Mouse (Mus musculus) embryonic fibroblast, embryonic 13.5 days (primary cell): ENCODE measurements around the gene Hspa1l. TPM values are rescaled to one million over a fixed set of nuclear protein-coding genes. Genes with fewer than 3 reads are reported as not detected.
A peak's percentile ranks its signal among the peaks of the same experiment; 100 is the strongest.

Experiments
- H3K27ac ChIP-seq: 2 replicates; pipeline ENCODE4 v1.5.1; 2012; ENCODE audit warnings: low read length, control low read depth, inconsistent platforms; ENCODE audit not compliant: insufficient read depth
- H3K4me1 ChIP-seq: 2 replicates; pipeline ENCODE4 v1.6.1; 2011; ENCODE audit warnings: low read length; ENCODE audit not compliant: control insufficient read depth, insufficient read depth
- H3K4me3 ChIP-seq: 2 replicates; pipeline ENCODE4 v1.5.1; 2011; ENCODE audit warnings: mild to moderate bottlenecking, control low read depth, low read length; ENCODE audit not compliant: insufficient read depth
- CTCF ChIP-seq: IDR thresholded peaks from 2 replicates; pipeline ENCODE4 v1.5.1; 2011; ENCODE audit warnings: mild to moderate bottlenecking, control low read depth, low read length, moderate library complexity, borderline replicate concordance; ENCODE audit not compliant: insufficient read depth
- POLR2A ChIP-seq: IDR thresholded peaks from 2 replicates; pipeline ENCODE4 v1.6.1; 2011; ENCODE audit warnings: low read depth, mild to moderate bottlenecking, control low read depth, low read length, moderate library complexity
- polyA plus RNA-seq: library from polyadenylated mRNA; stranded (reverse); fragments of >200 nt; gene quantifications from 2 replicates; pipeline ENCODE4 v1.2.4, GENCODE M21; 2011; ENCODE audit warnings: low read depth; ENCODE audit not compliant: missing spikeins, insufficient read length

The Hspa1l gene
- polyA plus RNA-seq, 1 experiment, result not detected

GRCm38 (mm10) chr17:35016376-35016775 is 43.9 kb downstream of the Hspa1l start, which contains the start of gene Vwa7:
Vwa7 (plus strand) TSS chr17:35016579.
- no peak for TF ChIP-seq CTCF
- no peak for TF ChIP-seq POLR2A
- Histone ChIP-seq H3K4me1 (no peaks in the 10 kb centered on the region), H3K27ac (no peak within 1 kb of the TSS), H3K4me3 (no peak within 1 kb of the TSS)

DNA sequence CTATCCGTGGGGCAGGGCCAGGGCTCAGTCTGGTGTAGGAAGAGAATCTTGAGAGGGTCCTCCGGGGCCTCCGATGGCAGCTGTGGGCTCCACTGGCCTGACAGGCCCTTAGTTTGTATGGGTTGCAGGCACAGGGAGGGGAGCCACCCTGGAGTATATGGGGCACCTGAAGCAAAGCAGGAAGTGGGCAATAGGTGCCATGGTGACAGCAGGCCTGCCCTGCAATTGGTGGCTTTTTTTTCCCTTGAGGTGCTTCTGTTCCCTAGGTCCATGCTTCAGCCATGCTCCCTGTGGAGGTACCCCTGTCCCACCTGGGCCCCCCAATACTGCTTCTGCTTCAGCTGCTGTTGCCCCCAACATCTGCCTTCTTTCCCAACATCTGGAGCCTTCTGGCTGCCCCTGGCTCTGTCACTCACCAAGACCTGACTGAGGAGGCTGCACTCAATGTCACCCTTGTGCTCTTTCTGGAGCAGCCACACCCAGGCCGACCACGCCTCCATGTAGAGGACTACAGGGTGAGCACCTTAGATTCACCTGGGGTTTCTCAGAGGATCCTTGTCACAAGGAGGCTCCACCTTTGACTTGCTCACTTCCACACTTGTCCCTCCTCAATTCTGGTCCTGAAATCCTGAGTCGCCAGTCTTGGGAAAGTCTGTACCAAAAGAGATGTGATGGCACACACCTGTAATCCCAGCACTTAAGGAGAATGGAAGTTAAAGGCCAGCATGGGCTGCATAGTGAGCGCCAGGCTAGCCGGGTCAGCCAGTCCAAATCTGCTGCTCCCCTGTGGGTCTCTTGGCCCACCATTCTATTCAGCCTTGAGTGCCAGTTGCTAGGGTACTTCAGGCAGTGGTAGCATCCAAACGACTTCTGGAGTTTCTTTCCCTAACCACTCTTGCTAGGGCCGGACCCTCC is 44.5 kb downstream of the Hspa1l start:
- Histone ChIP-seq H3K4me1 (no peaks in the 10 kb centered on the region), H3K27ac (no peak overlapping the region), H3K4me3 (no peak overlapping the region)
- TF ChIP-seq CTCF, result no peak
- TF ChIP-seq POLR2A, result no peak

DNA sequence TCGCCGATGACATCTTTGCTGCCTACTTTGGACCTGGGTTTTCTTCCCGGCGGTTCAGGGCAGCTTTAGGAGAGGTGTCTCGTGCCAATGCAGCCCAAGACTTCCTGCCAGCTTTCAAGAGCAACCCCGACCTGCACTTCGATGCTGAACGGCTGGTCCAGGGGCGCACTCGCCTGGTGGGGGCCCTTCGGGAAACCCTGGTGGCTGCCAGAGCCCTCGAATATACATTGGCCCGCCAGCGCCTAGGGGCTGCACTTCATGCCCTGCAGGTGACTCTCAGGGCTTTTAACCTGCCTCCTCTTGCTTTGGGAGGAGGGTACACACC is 45.2 kb downstream of the Hspa1l start:
- H3K4me3 ChIP-seq, result no peak overlapping the region
- no peak for TF ChIP-seq POLR2A
- TF ChIP-seq CTCF, result no peak
- no peak overlapping the region for H3K27ac ChIP-seq
- no peaks in the 10 kb centered on the region for H3K4me1 ChIP-seq

- H3K4me3 ChIP-seq, result no peak overlapping the region
- TF ChIP-seq POLR2A (no peak), CTCF (no peak)
- H3K27ac ChIP-seq, result no peak overlapping the region
- H3K4me1 ChIP-seq, result no peaks in the 10 kb centered on the region
Observed at GRCm38 (mm10) chr17:35018171-35018570, 45.7 kb downstream of the Hspa1l start.

DNA sequence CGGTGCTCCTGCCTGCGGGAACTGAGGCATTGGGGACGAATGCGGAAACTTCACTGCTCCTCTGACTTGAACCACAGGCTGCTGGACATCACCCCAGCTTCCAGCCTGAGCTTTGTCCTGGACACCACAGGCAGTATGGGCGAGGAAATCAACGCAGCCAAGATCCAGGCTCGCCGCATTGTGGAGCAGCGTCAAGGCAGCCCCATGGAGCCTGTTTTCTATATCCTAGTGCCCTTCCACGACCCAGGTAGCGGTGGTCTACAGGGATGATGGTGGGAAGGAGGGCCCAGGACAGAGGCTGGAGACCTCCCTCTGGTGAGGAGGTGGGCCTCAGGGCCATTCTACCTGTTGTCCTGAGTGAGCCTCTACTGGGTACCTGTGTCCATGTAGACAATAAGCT is 47.4 kb downstream of the Hspa1l start:
- H3K27ac ChIP-seq, result no peak overlapping the region
- no peak for TF ChIP-seq CTCF
- no peak for TF ChIP-seq POLR2A
- H3K4me3 ChIP-seq, result no peak overlapping the region
- no peaks in the 10 kb centered on the region for H3K4me1 ChIP-seq

GRCm38 (mm10) chr17:35020551-35020950 is 48.0 kb downstream of the Hspa1l start:
- TF ChIP-seq CTCF (no peak), POLR2A (no peak)
- Histone ChIP-seq H3K4me1 (no peaks in the 10 kb centered on the region), H3K27ac (no peak overlapping the region), H3K4me3 (no peak overlapping the region)

DNA sequence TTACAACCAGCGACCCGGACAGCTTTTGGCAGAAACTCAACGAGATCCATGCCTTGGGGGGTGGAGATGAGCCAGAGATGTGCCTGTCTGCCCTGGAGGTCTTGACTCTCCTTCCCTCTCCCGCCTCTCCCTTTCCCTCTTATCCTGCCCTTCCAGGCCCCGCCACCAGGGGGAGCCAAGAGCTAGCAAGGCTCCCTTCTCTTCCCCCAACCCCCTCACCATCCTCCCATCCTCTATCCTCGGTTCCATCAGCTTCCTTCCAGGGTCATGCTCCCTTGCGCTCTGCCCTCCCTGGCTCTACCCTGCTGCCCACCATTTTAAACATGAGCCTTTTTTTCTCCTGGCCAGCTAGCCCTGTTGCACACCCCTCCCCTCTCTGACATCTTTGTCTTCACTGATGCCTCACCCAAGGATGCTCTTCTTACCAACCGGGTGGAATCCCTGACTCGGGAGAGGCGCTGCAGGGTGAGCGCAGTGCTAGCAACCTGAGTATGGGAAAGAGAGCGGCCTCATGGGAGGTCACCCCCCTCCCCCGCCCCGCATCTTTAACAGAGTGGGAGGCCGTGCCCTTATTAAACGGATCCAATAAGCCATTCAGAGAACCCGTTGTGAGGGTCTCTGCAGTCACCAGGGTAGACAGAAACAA is 48.8 kb downstream of the Hspa1l start:
- TF ChIP-seq CTCF (peak; percentile 93), POLR2A (no peak)
- Histone ChIP-seq H3K4me1 (no peaks in the 10 kb centered on the region), H3K27ac (no peak overlapping the region), H3K4me3 (no peak overlapping the region)

GRCm38 (mm10) chr17:35021842-35022477 is 49.5 kb downstream of the Hspa1l start:
- TF ChIP-seq CTCF, result no peak
- no peak for TF ChIP-seq POLR2A
- Histone ChIP-seq H3K4me3 (no peak overlapping the region), H3K4me1 (no peaks in the 10 kb centered on the region), H3K27ac (no peak overlapping the region)

- no peak for TF ChIP-seq CTCF
- TF ChIP-seq POLR2A, result no peak
- no peaks in the 10 kb centered on the region for H3K4me1 ChIP-seq
- H3K27ac ChIP-seq, result no peak overlapping the region
- no peak overlapping the region for H3K4me3 ChIP-seq
Observed at GRCm38 (mm10) chr17:35022541-35023060, 50.1 kb downstream of the Hspa1l start.
